Mouse (Mus musculus) embryonic facial prominence, embryonic 15.5 days (tissue): ENCODE data around the gene Cbfa2t3. TPM values are rescaled to one million over a fixed set of nuclear protein-coding genes. Genes with fewer than 3 reads are reported as not detected.
A peak's percentile ranks its signal among the peaks of the same experiment; 100 is the strongest.

Source experiments
- ATAC-seq: fragments of 200-750 bp; cut with Nextera tagmentation; 2 replicates; pipeline ENCODE4 v1.8.0; 2017; ENCODE audit warnings: low read depth, moderate TSS enrichment; ENCODE audit not compliant: insufficient number of reproducible peaks, low FRiP score, low TSS enrichment
- H3K27ac ChIP-seq: fragments of 300-500 bp; sonication (generic); replicated peaks from 2 replicates; pipeline ENCODE4 v1.5.1; 2015; ENCODE audit warnings: mild to moderate bottlenecking, inconsistent platforms
- H3K27me3 ChIP-seq: fragments of 300-500 bp; sonication (generic); 2 replicates; pipeline ENCODE4 v1.6.1; 2015; ENCODE audit warnings: inconsistent platforms
- H3K36me3 ChIP-seq: fragments of 300-500 bp; sonication (generic); 2 replicates; pipeline ENCODE4 v1.6.1; 2015; ENCODE audit warnings: mild to moderate bottlenecking, inconsistent platforms
- H3K4me1 ChIP-seq: fragments of 300-500 bp; sonication (generic); 2 replicates; pipeline ENCODE4 v1.6.1; 2015; ENCODE audit warnings: inconsistent platforms
- H3K4me2 ChIP-seq: fragments of 300-500 bp; sonication (generic); replicated peaks from 2 replicates; pipeline ENCODE4 v1.6.1; 2015; ENCODE audit warnings: mild to moderate bottlenecking, inconsistent platforms
- H3K4me3 ChIP-seq: fragments of 300-500 bp; sonication (generic); replicated peaks from 2 replicates; pipeline ENCODE4 v1.5.1; 2015; ENCODE audit warnings: mild to moderate bottlenecking, inconsistent platforms
- H3K9ac ChIP-seq: fragments of 300-500 bp; sonication (generic); 2 replicates; pipeline ENCODE4 v1.6.1; 2015; ENCODE audit warnings: inconsistent platforms
- H3K9me3 ChIP-seq: fragments of 300-500 bp; sonication (generic); replicated peaks from 2 replicates; pipeline ENCODE4 v1.6.1; 2016; ENCODE audit warnings: inconsistent platforms
- WGBS: fragments of 180-500 bp; shearing (Covaris S2); methylation state at CpG from one replicate; pipeline ENCODE4 v1.1.7; 2015; 5-methylcytosine and 5-hydroxymethylcytosine counted together
- polyA plus RNA-seq: library from polyadenylated mRNA; unstranded; fragments of >200 nt; fragmentation: Nextera tagmentation; extraction: Ambion mirVana; gene quantifications from 2 replicates; pipeline ENCODE4 v1.2.1, GENCODE M21; 2015

Gene Cbfa2t3
- polyA plus RNA-seq, 1 experiment from 2014 or later: 6.4 TPM

- no peak overlapping the region for H3K4me3 ChIP-seq
- H3K4me1 ChIP-seq: no peaks in the 10 kb centered on the region
- H3K27me3 ChIP-seq: no peaks in the 10 kb centered on the region
- no peak overlapping the region for H3K9ac ChIP-seq
- H3K27ac ChIP-seq: no peak overlapping the region
- 43% methylated on average over 4 of the region's 4 CpGs for WGBS
- no peaks in the 10 kb centered on the region for H3K36me3 ChIP-seq
- H3K4me2 ChIP-seq: no peak overlapping the region
- no peaks in the 10 kb centered on the region for H3K9me3 ChIP-seq
- ATAC-seq: no peak
These were observed 102.9 kb downstream of the Cbfa2t3 start for GRCm38 (mm10) chr8:122596031-122596430.

- no peaks in the 10 kb centered on the region for H3K36me3 ChIP-seq
- 69% methylated on average over 19 of the region's 19 CpGs for WGBS
- no peak overlapping the region for H3K4me2 ChIP-seq
- H3K9ac ChIP-seq: no peak overlapping the region
- H3K4me3 ChIP-seq: no peak overlapping the region
- ATAC-seq: no peak
- H3K27ac ChIP-seq: no peak overlapping the region
- H3K27me3 ChIP-seq: no peaks in the 10 kb centered on the region
- no peaks in the 10 kb centered on the region for H3K4me1 ChIP-seq
- no peaks in the 10 kb centered on the region for H3K9me3 ChIP-seq
These were observed 105.0 kb downstream of the Cbfa2t3 start for GRCm38 (mm10) chr8:122593783-122594507.

- no peaks in the 10 kb centered on the region for H3K27me3 ChIP-seq
- H3K9me3 ChIP-seq: no peaks in the 10 kb centered on the region
- no peak overlapping the region for H3K27ac ChIP-seq
- no peaks in the 10 kb centered on the region for H3K36me3 ChIP-seq
- WGBS: 71% methylated on average over 12 of the region's 12 CpGs
- no peak overlapping the region for H3K4me2 ChIP-seq
- no peak overlapping the region for H3K4me3 ChIP-seq
- ATAC-seq: no peak
- no peak overlapping the region for H3K9ac ChIP-seq
- H3K4me1 ChIP-seq: no peaks in the 10 kb centered on the region
These were observed 105.7 kb downstream of the Cbfa2t3 start for GRCm38 (mm10) chr8:122593240-122593639.

- Histone ChIP-seq H3K4me1 (peaks cover 9% of the 10 kb centered on the region; the same call in 1 of the 2 replicates), H3K9ac (no peak overlapping the region), H3K27me3 (no peaks in the 10 kb centered on the region), H3K4me2 (no peak overlapping the region), H3K9me3 (no peaks in the 10 kb centered on the region), H3K27ac (no peak overlapping the region), H3K4me3 (no peak overlapping the region), H3K36me3 (no peaks in the 10 kb centered on the region)
- whole genome bisulfite sequencing: 83% methylated on average over 10 of the region's 10 CpGs
- no peak for ATAC-seq
These were observed 112.2 kb downstream of the Cbfa2t3 start for GRCm38 (mm10) chr8:122586749-122587148.

- H3K9me3 ChIP-seq: no peaks in the 10 kb centered on the region
- no peaks in the 10 kb centered on the region for H3K27me3 ChIP-seq
- no peak for ATAC-seq
- WGBS: 41% methylated on average over 7 of the region's 7 CpGs
- no peaks in the 10 kb centered on the region for H3K36me3 ChIP-seq
- H3K9ac ChIP-seq: no peak overlapping the region
- H3K4me3 ChIP-seq: no peak overlapping the region
- H3K4me1 ChIP-seq: peaks cover 10% of the 10 kb centered on the region; the same call in 1 of the 2 replicates
- no peak overlapping the region for H3K4me2 ChIP-seq
- H3K27ac ChIP-seq: no peak overlapping the region
These were observed 112.7 kb downstream of the Cbfa2t3 start for GRCm38 (mm10) chr8:122586171-122586570.

GRCm38 (mm10) chr8:122585411-122585891 is 113.5 kb downstream of the Cbfa2t3 start:
- Histone ChIP-seq H3K27me3 (no peaks in the 10 kb centered on the region), H3K27ac (no peak overlapping the region), H3K4me3 (no peak overlapping the region), H3K36me3 (no peaks in the 10 kb centered on the region), H3K9ac (no peak overlapping the region), H3K4me1 (peaks cover 13% of the 10 kb centered on the region; the same call in 1 of the 2 replicates), H3K4me2 (no peak overlapping the region), H3K9me3 (no peaks in the 10 kb centered on the region)
- 52% methylated on average over 14 of the region's 14 CpGs for WGBS
- ATAC-seq: no peak

- WGBS: 77% methylated on average over 9 of the region's 9 CpGs
- Histone ChIP-seq H3K4me3 (no peak overlapping the region), H3K9ac (no peak overlapping the region), H3K9me3 (no peaks in the 10 kb centered on the region), H3K36me3 (no peaks in the 10 kb centered on the region), H3K27ac (no peak overlapping the region), H3K27me3 (no peaks in the 10 kb centered on the region), H3K4me1 (peaks cover 18% of the 10 kb centered on the region), H3K4me2 (no peak overlapping the region)
- ATAC-seq: no peak
These were observed 113.9 kb downstream of the Cbfa2t3 start for GRCm38 (mm10) chr8:122584981-122585380.

- WGBS: 47% methylated on average over 13 of the region's 15 CpGs
- no peak overlapping the region for H3K9ac ChIP-seq
- H3K36me3 ChIP-seq: no peaks in the 10 kb centered on the region
- H3K4me3 ChIP-seq: no peak overlapping the region
- no peak for ATAC-seq
- no peaks in the 10 kb centered on the region for H3K27me3 ChIP-seq
- H3K27ac ChIP-seq: no peak overlapping the region
- H3K4me2 ChIP-seq: no peak overlapping the region
- no peaks in the 10 kb centered on the region for H3K9me3 ChIP-seq
- peaks cover 43% of the 10 kb centered on the region for H3K4me1 ChIP-seq
These were observed 118.0 kb downstream of the Cbfa2t3 start for GRCm38 (mm10) chr8:122580926-122581325.

GRCm38 (mm10) chr8:122579196-122579595 is 119.7 kb downstream of the Cbfa2t3 start:
- WGBS: 13% methylated on average over 7 of the region's 7 CpGs
- peaks cover 51% of the 10 kb centered on the region for H3K4me1 ChIP-seq
- H3K27ac ChIP-seq: peak overlapping the region; percentile 51; the same call in 1 of the 2 replicates
- no peak overlapping the region for H3K4me2 ChIP-seq
- ATAC-seq: no peak
- no peaks in the 10 kb centered on the region for H3K27me3 ChIP-seq
- H3K9me3 ChIP-seq: no peaks in the 10 kb centered on the region
- no peak overlapping the region for H3K9ac ChIP-seq
- no peak overlapping the region for H3K4me3 ChIP-seq
- H3K36me3 ChIP-seq: peaks cover 4% of the 10 kb centered on the region; the same call in 1 of the 2 replicates

- peaks cover 22% of the 10 kb centered on the region for H3K36me3 ChIP-seq
- peak; percentile 11; the same call in 1 of the 2 replicates for ATAC-seq
- peak overlapping the region; percentile 77 for H3K4me2 ChIP-seq
- H3K9ac ChIP-seq: no peak overlapping the region
- no peaks in the 10 kb centered on the region for H3K27me3 ChIP-seq
- peaks cover 51% of the 10 kb centered on the region for H3K4me1 ChIP-seq
- 38% methylated on average over 10 of the region's 10 CpGs for WGBS
- no peaks in the 10 kb centered on the region for H3K9me3 ChIP-seq
- peak overlapping the region; percentile 75; the same call in 1 of the 2 replicates for H3K27ac ChIP-seq
- H3K4me3 ChIP-seq: peak overlapping the region; percentile 71
These were observed 121.8 kb downstream of the Cbfa2t3 start for GRCm38 (mm10) chr8:122577116-122577515.

- Histone ChIP-seq H3K9me3 (no peaks in the 10 kb centered on the region), H3K4me3 (peak within 1 kb of the TSS; percentile 71), H3K36me3 (peaks cover 27% of the 10 kb centered on the region), H3K9ac (peak within 1 kb of the TSS; percentile 69), H3K4me2 (peak within 1 kb of the TSS; percentile 77), H3K4me1 (peaks cover 51% of the 10 kb centered on the region), H3K27me3 (no peaks in the 10 kb centered on the region), H3K27ac (peak within 1 kb of the TSS; percentile 75)
- ATAC-seq: peak; percentile 90
- WGBS: under 1% methylated on average over 39 of the region's 39 CpGs
These were observed 122.3 kb downstream of the Cbfa2t3 start, which contains the start of gene Aprt for GRCm38 (mm10) chr8:122576648-122577022. Gene Aprt (minus strand): TSS chr8:122576909.
